Mouse (Mus musculus) liver, embryonic 12.5 days (tissue): ENCODE measurements around the gene Tmed9. TPM values are rescaled to one million over a fixed set of nuclear protein-coding genes. Genes with fewer than 3 reads are reported as not detected.
"Not testable (repeated sequence)": the region's sequence is repeated elsewhere in the genome, so short reads cannot be mapped to it uniquely, and the experiment has no call there.

Experiments used
- ATAC-seq: fragments of 200-750 bp; cut with Nextera tagmentation; 2 replicates; pipeline ENCODE4 v1.8.0; 2017; ENCODE audit warnings: moderate number of reproducible peaks, mild to moderate bottlenecking, moderate library complexity
- H3K27ac ChIP-seq: fragments of 300-500 bp; sonication (generic); 2 replicates; pipeline ENCODE4 v1.5.1; 2016; ENCODE audit warnings: mild to moderate bottlenecking
- H3K27me3 ChIP-seq: fragments of 300-500 bp; sonication (generic); replicated peaks from 2 replicates; pipeline ENCODE4 v1.6.1; 2016; ENCODE audit warnings: mild to moderate bottlenecking, moderate library complexity
- H3K36me3 ChIP-seq: fragments of 300-500 bp; sonication (generic); 2 replicates; pipeline ENCODE4 v1.6.1; 2016; ENCODE audit warnings: mild to moderate bottlenecking, moderate library complexity
- H3K4me1 ChIP-seq: fragments of 300-500 bp; sonication (generic); 2 replicates; pipeline ENCODE4 v1.6.1; 2016
- H3K4me2 ChIP-seq: fragments of 300-500 bp; sonication (generic); 2 replicates; pipeline ENCODE4 v1.6.1; 2016; ENCODE audit warnings: mild to moderate bottlenecking, moderate library complexity
- H3K4me3 ChIP-seq: fragments of 300-500 bp; sonication (generic); 2 replicates; pipeline ENCODE4 v1.5.1; 2016; ENCODE audit warnings: mild to moderate bottlenecking, moderate library complexity
- H3K9ac ChIP-seq: fragments of 300-500 bp; sonication (generic); 2 replicates; pipeline ENCODE4 v1.6.1; 2016; ENCODE audit warnings: mild to moderate bottlenecking, moderate library complexity
- H3K9me3 ChIP-seq: fragments of 300-500 bp; sonication (generic); replicated peaks from 2 replicates; pipeline ENCODE4 v1.6.1; 2016; ENCODE audit warnings: mild to moderate bottlenecking, moderate library complexity
- WGBS: fragments of 180-500 bp; shearing (Covaris S2); methylation state at CpG from one replicate; pipeline ENCODE4 v1.1.7; 2016; ENCODE audit not compliant: insufficient replicate concordance; 5-methylcytosine and 5-hydroxymethylcytosine counted together
- polyA plus RNA-seq: library from polyadenylated mRNA; unstranded; fragments of >200 nt; fragmentation: Nextera tagmentation; extraction: Ambion mirVana; gene quantifications from 2 replicates; pipeline ENCODE4 v1.2.1, GENCODE M21; 2016

Tmed9 gene
- polyA plus RNA-seq, 1 experiment from 2014 or later = 73.8 TPM

GRCm38 (mm10) chr13:55542891-55543290 lies 30.6 kb upstream of the Tmed9 start:
- H3K9me3 ChIP-seq = no peaks in the 10 kb centered on the region
- 91% methylated on average over 4 of the region's 4 CpGs for WGBS
- no peak overlapping the region for H3K27ac ChIP-seq
- no peak overlapping the region for H3K9ac ChIP-seq
- H3K4me1 ChIP-seq = peaks cover 34% of the 10 kb centered on the region
- no peaks in the 10 kb centered on the region for H3K27me3 ChIP-seq
- H3K4me2 ChIP-seq = no peak overlapping the region
- H3K36me3 ChIP-seq = peaks cover 91% of the 10 kb centered on the region
- no peak overlapping the region for H3K4me3 ChIP-seq
- no peak for ATAC-seq

GRCm38 (mm10) chr13:55543447-55543846 lies 30.1 kb upstream of the Tmed9 start:
- Histone ChIP-seq H3K27me3 (no peaks in the 10 kb centered on the region), H3K4me3 (no peak overlapping the region), H3K4me1 (peaks cover 34% of the 10 kb centered on the region), H3K9ac (no peak overlapping the region), H3K4me2 (no peak overlapping the region), H3K9me3 (no peaks in the 10 kb centered on the region), H3K27ac (no peak overlapping the region), H3K36me3 (peaks cover 96% of the 10 kb centered on the region)
- ATAC-seq = no peak
- 82% methylated on average over 8 of the region's 8 CpGs for WGBS

- H3K4me3 ChIP-seq = no peak overlapping the region
- peak; percentile 93 for ATAC-seq
- 34% methylated on average over 6 of the region's 6 CpGs for WGBS
- H3K9ac ChIP-seq = no peak overlapping the region
- no peaks in the 10 kb centered on the region for H3K27me3 ChIP-seq
- H3K4me2 ChIP-seq = peak overlapping the region; percentile 27
- peak overlapping the region; percentile 34 for H3K27ac ChIP-seq
- H3K36me3 ChIP-seq = peaks cover 96% of the 10 kb centered on the region
- H3K4me1 ChIP-seq = peaks cover 34% of the 10 kb centered on the region
- H3K9me3 ChIP-seq = no peaks in the 10 kb centered on the region
Measured at GRCm38 (mm10) chr13:55544792-55545191, 28.7 kb upstream of the Tmed9 start.

- Histone ChIP-seq H3K9me3 (no peaks in the 10 kb centered on the region), H3K9ac (no peak overlapping the region), H3K4me2 (no peak overlapping the region), H3K36me3 (peaks cover 88% of the 10 kb centered on the region), H3K4me1 (peaks cover 21% of the 10 kb centered on the region), H3K27me3 (no peaks in the 10 kb centered on the region), H3K27ac (no peak overlapping the region), H3K4me3 (no peak overlapping the region)
- ATAC-seq = no peak
- WGBS = 85% methylated on average over 2 of the region's 2 CpGs
Measured at GRCm38 (mm10) chr13:55547916-55548315, 25.6 kb upstream of the Tmed9 start.

GRCm38 (mm10) chr13:55548426-55548825 lies 25.1 kb upstream of the Tmed9 start:
- WGBS = 80% methylated on average over 5 of the region's 5 CpGs
- H3K9me3 ChIP-seq = no peaks in the 10 kb centered on the region

GRCm38 (mm10) chr13:55549061-55549460 lies 24.5 kb upstream of the Tmed9 start:
- no peak overlapping the region for H3K9ac ChIP-seq
- H3K4me1 ChIP-seq = peaks cover 20% of the 10 kb centered on the region
- no peak overlapping the region for H3K27ac ChIP-seq
- WGBS = 84% methylated on average over 15 of the region's 15 CpGs
- H3K9me3 ChIP-seq = no peaks in the 10 kb centered on the region
- no peak overlapping the region for H3K4me2 ChIP-seq
- no peaks in the 10 kb centered on the region for H3K27me3 ChIP-seq
- no peak overlapping the region for H3K4me3 ChIP-seq
- peaks cover 88% of the 10 kb centered on the region for H3K36me3 ChIP-seq
- no peak for ATAC-seq

More at GRCm38 (mm10) chr13:55548426-55548825, 25.1 kb upstream of the Tmed9 start:
- Histone ChIP-seq H3K27ac (no peak overlapping the region), H3K4me2 (no peak overlapping the region), H3K36me3 (peaks cover 88% of the 10 kb centered on the region), H3K9ac (no peak overlapping the region), H3K27me3 (no peaks in the 10 kb centered on the region), H3K4me3 (no peak overlapping the region), H3K4me1 (peaks cover 21% of the 10 kb centered on the region)
- ATAC-seq = no peak

GRCm38 (mm10) chr13:55555921-55556320 lies 17.6 kb upstream of the Tmed9 start:
- no peak overlapping the region for H3K9ac ChIP-seq
- H3K4me3 ChIP-seq = no peak overlapping the region
- 88% methylated on average over 9 of the region's 9 CpGs for WGBS
- H3K27me3 ChIP-seq = no peaks in the 10 kb centered on the region
- no peaks in the 10 kb centered on the region for H3K4me1 ChIP-seq
- H3K9me3 ChIP-seq = no peaks in the 10 kb centered on the region
- peaks cover 59% of the 10 kb centered on the region for H3K36me3 ChIP-seq
- no peak for ATAC-seq
- no peak overlapping the region for H3K4me2 ChIP-seq
- no peak overlapping the region for H3K27ac ChIP-seq

GRCm38 (mm10) chr13:55557499-55557898 lies 16.0 kb upstream of the Tmed9 start:
- H3K9ac ChIP-seq = no peak overlapping the region
- peaks cover 58% of the 10 kb centered on the region for H3K36me3 ChIP-seq
- H3K4me1 ChIP-seq = no peaks in the 10 kb centered on the region
- no peak for ATAC-seq
- no peaks in the 10 kb centered on the region for H3K27me3 ChIP-seq
- H3K9me3 ChIP-seq = no peaks in the 10 kb centered on the region
- 83% methylated on average over 6 of the region's 6 CpGs for WGBS
- no peak overlapping the region for H3K27ac ChIP-seq
- no peak overlapping the region for H3K4me2 ChIP-seq
- H3K4me3 ChIP-seq = no peak overlapping the region

- H3K27ac ChIP-seq = no peak overlapping the region
- H3K9ac ChIP-seq = no peak overlapping the region
- peaks cover 61% of the 10 kb centered on the region for H3K36me3 ChIP-seq
- no peak for ATAC-seq
- H3K27me3 ChIP-seq = no peaks in the 10 kb centered on the region
- no peaks in the 10 kb centered on the region for H3K9me3 ChIP-seq
- H3K4me3 ChIP-seq = no peak overlapping the region
- no peaks in the 10 kb centered on the region for H3K4me1 ChIP-seq
- 86% methylated on average over 7 of the region's 7 CpGs for WGBS
- H3K4me2 ChIP-seq = no peak overlapping the region
Measured at GRCm38 (mm10) chr13:55563266-55563879, 10.2 kb upstream of the Tmed9 start.

- Histone ChIP-seq H3K4me1 (peaks cover 24% of the 10 kb centered on the region), H3K36me3 (peaks cover 56% of the 10 kb centered on the region), H3K27me3 (no peaks in the 10 kb centered on the region), H3K4me3 (no peak overlapping the region), H3K27ac (no peak overlapping the region), H3K9ac (no peak overlapping the region), H3K4me2 (no peak overlapping the region), H3K9me3 (no peaks in the 10 kb centered on the region)
- no peak for ATAC-seq
- WGBS = 89% methylated on average over 6 of the region's 6 CpGs
Measured at GRCm38 (mm10) chr13:55567001-55567400, 6.5 kb upstream of the Tmed9 start.

GRCm38 (mm10) chr13:55567949-55568348 lies 5.6 kb upstream of the Tmed9 start:
- no peak overlapping the region for H3K4me2 ChIP-seq
- H3K4me3 ChIP-seq = no peak overlapping the region
- H3K27ac ChIP-seq = no peak overlapping the region
- ATAC-seq = no peak
- H3K9me3 ChIP-seq = no peaks in the 10 kb centered on the region
- peaks cover 30% of the 10 kb centered on the region for H3K4me1 ChIP-seq
- peaks cover 55% of the 10 kb centered on the region for H3K36me3 ChIP-seq
- no peaks in the 10 kb centered on the region for H3K27me3 ChIP-seq
- WGBS = 84% methylated on average over 2 of the region's 2 CpGs
- no peak overlapping the region for H3K9ac ChIP-seq

- H3K36me3 ChIP-seq = peaks cover 51% of the 10 kb centered on the region
- ATAC-seq, H3K4me3 ChIP-seq, H3K27me3 ChIP-seq, H3K4me2 ChIP-seq, H3K9me3 ChIP-seq, H3K27ac ChIP-seq, H3K9ac ChIP-seq: not testable (repeated sequence)
- WGBS = 85% methylated on average over 4 of the region's 4 CpGs
- H3K4me1 ChIP-seq = peaks cover 30% of the 10 kb centered on the region
Measured at GRCm38 (mm10) chr13:55568524-55568923, 5.0 kb upstream of the Tmed9 start.
